Mouse (Mus musculus) lung, postnatal 0 days (tissue): ENCODE measurements at regions not wholly inside any gene's neighbourhood (a gene's known extent, or its start where the extent isn't known, plus 50 kb on each side); places are given as distances from the start of the nearest gene placed in this dataset.

Experiments
- CTCF ChIP-seq: IDR thresholded peaks from 2 replicates; pipeline ENCODE4 v1.5.1; 2016; ENCODE audit warnings: antibody characterized with exemption, mild to moderate bottlenecking
- EP300 ChIP-seq: IDR thresholded peaks from 2 replicates; pipeline ENCODE4 v1.6.1; 2016; ENCODE audit warnings: antibody characterized with exemption, mild to moderate bottlenecking, control low read depth

GRCm38 (mm10) chr1:164681582-164681981 lies 114.9 kb upstream of the Dpt start:
- TF ChIP-seq CTCF (no peak), EP300 (peak; percentile 28; the same call in 1 of the 2 replicates)
